Comparison of ENCODE assay signal across 14 mouse cellular contexts in the genomic region with DNA sequence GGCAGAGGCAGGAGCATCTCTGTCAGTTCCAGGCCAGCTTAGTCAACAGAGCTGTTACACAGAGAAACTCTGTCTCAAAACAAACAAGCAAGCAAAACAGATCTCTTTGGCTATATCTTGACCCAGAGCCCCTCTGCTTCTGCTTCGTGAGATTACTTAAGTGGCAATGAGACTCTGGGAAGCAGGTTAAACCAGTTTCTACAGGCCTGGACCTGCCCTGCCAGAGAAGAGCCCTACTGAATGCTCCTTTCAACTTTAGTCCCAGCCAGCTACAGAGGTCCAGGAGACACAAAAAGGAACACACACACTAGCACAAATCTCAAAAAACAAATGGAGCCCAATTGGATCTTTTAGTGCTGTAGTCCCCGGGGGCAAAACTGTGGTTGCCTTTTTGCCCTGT. TPM values are rescaled to one million over a fixed set of nuclear protein-coding genes. Genes with fewer than 3 reads are reported as not detected.
DNase-seq lines count a peak whose midpoint lies in the region; ATAC-seq lines count a peak whose summit lies in the region.
"Had no signal": no experiment of that assay in that cellular context is flagged by ENCODE, and none has a peak within 500 bp of the region (broad histone marks: within the 10 kb centered on the region; RNA-seq: fewer than 3 reads in every experiment).

No protein-coding gene starts in this region.

- ATAC-seq in kidney, embryonic 15.5 days (replicated peaks; ENCODE audit: low FRiP score): 0 out of 2 replicates have a peak, but pooled peaks have one; percentile 49
- no peak for ATAC-seq in embryonic facial prominence, embryonic 13.5 days (ENCODE audit: insufficient number of reproducible peaks, insufficient read depth, low FRiP score, low TSS enrichment, low read depth)
- ATAC-seq in limb, embryonic 15.5 days (ENCODE audit: insufficient number of reproducible peaks, low FRiP score, low TSS enrichment, low read depth): no peak
- ATAC-seq in stomach, embryonic 14.5 days (ENCODE audit: insufficient number of reproducible peaks, insufficient read depth, low FRiP score, low read depth): 0 out of 2 replicates have a peak, but pooled peaks have one; percentile 42
- ATAC-seq: hindbrain, postnatal 0 days had no signal

- H3K9me3 ChIP-seq in kidney, embryonic 15.5 days (replicated peaks): no peaks in the 10 kb centered on the region
- H3K9me3 ChIP-seq in embryonic facial prominence, embryonic 13.5 days: no peaks in the 10 kb centered on the region
- no peaks in the 10 kb centered on the region for H3K9me3 ChIP-seq in limb, embryonic 15.5 days
- H3K9me3 ChIP-seq in stomach, embryonic 14.5 days (ENCODE audit: control insufficient read depth, low read depth, low read length): no peaks in the 10 kb centered on the region
- H3K9me3 ChIP-seq: liver, embryonic 13.5 days had no signal

- WGBS in kidney, embryonic 15.5 days: 75% methylated on average over 2 of the region's 2 CpGs
- 67% methylated on average over 2 of the region's 2 CpGs for WGBS in embryonic facial prominence, embryonic 13.5 days
- WGBS in limb, embryonic 15.5 days: 77% methylated on average over 2 of the region's 2 CpGs
- WGBS in stomach, embryonic 14.5 days: 54% methylated on average over 2 of the region's 2 CpGs

- peaks cover 9% of the 10 kb centered on the region; the same call in 1 of the 2 replicates for H3K4me1 ChIP-seq in kidney, embryonic 15.5 days
- no peaks in the 10 kb centered on the region; the same call in 1 of the 2 replicates for H3K4me1 ChIP-seq in embryonic facial prominence, embryonic 13.5 days
- peaks cover 3% of the 10 kb centered on the region; the same call in 1 of the 2 replicates for H3K4me1 ChIP-seq in limb, embryonic 15.5 days
- no peaks in the 10 kb centered on the region for H3K4me1 ChIP-seq in stomach, embryonic 14.5 days (ENCODE audit: control insufficient read depth, insufficient read depth, low read length)
- H3K4me1 ChIP-seq: liver, embryonic 13.5 days had no signal

- H3K27ac ChIP-seq in kidney, embryonic 15.5 days: peak overlapping the region; percentile 35; the same call in 1 of the 2 replicates
- H3K27ac ChIP-seq in embryonic facial prominence, embryonic 13.5 days: peak overlapping the region; percentile 22; the same call in 1 of the 2 replicates
- H3K27ac ChIP-seq in limb, embryonic 15.5 days: 0 out of 2 replicates have a peak overlapping the region, but pooled peaks have one; percentile 47
- H3K27ac ChIP-seq in stomach, embryonic 14.5 days (ENCODE audit: low read length): peak overlapping the region; percentile 55; the same call in 1 of the 2 replicates
- H3K27ac ChIP-seq: heart, adult 2 months; hindbrain, postnatal 0 days; liver, embryonic 13.5 days had no signal

- no peaks in the 10 kb centered on the region for H3K36me3 ChIP-seq in kidney, embryonic 15.5 days
- H3K36me3 ChIP-seq in embryonic facial prominence, embryonic 13.5 days: no peaks in the 10 kb centered on the region
- H3K36me3 ChIP-seq in limb, embryonic 15.5 days: no peaks in the 10 kb centered on the region
- no peaks in the 10 kb centered on the region for H3K36me3 ChIP-seq in stomach, embryonic 14.5 days (ENCODE audit: control insufficient read depth, insufficient read depth, low read length)
- H3K36me3 ChIP-seq: liver, embryonic 13.5 days had no signal

- H3K4me3 ChIP-seq in kidney, embryonic 15.5 days (replicated peaks): no peak overlapping the region
- H3K4me3 ChIP-seq in embryonic facial prominence, embryonic 13.5 days: no peak overlapping the region
- no peak overlapping the region for H3K4me3 ChIP-seq in limb, embryonic 15.5 days
- no peak overlapping the region for H3K4me3 ChIP-seq in stomach, embryonic 14.5 days (ENCODE audit: low read depth, low read length)
- H3K4me3 ChIP-seq: heart, adult 2 months; liver, embryonic 13.5 days had no signal

- H3K9ac ChIP-seq in kidney, embryonic 15.5 days: no peak overlapping the region
- H3K9ac ChIP-seq in embryonic facial prominence, embryonic 13.5 days: no peak overlapping the region
- H3K9ac ChIP-seq in limb, embryonic 15.5 days: no peak overlapping the region
- no peak overlapping the region for H3K9ac ChIP-seq in stomach, embryonic 14.5 days (replicated peaks; ENCODE audit: low read depth, low read length)
- H3K9ac ChIP-seq: liver, embryonic 13.5 days had no signal

- H3K27me3 ChIP-seq in kidney, embryonic 15.5 days: no peaks in the 10 kb centered on the region
- H3K27me3 ChIP-seq in embryonic facial prominence, embryonic 13.5 days: no peaks in the 10 kb centered on the region
- H3K27me3 ChIP-seq in limb, embryonic 15.5 days: no peaks in the 10 kb centered on the region
- no peaks in the 10 kb centered on the region for H3K27me3 ChIP-seq in stomach, embryonic 14.5 days (ENCODE audit: control insufficient read depth, insufficient read depth, low read length)
- H3K27me3 ChIP-seq: liver, embryonic 13.5 days had no signal

- no peak overlapping the region for H3K4me2 ChIP-seq in kidney, embryonic 15.5 days
- H3K4me2 ChIP-seq in embryonic facial prominence, embryonic 13.5 days: no peak overlapping the region
- no peak overlapping the region for H3K4me2 ChIP-seq in limb, embryonic 15.5 days
- no peak overlapping the region for H3K4me2 ChIP-seq in stomach, embryonic 14.5 days (replicated peaks; ENCODE audit: low read depth, low read length)
- H3K4me2 ChIP-seq: liver, embryonic 13.5 days had no signal

- DNase-seq in kidney, postnatal 25 days: no peak
- DNase-seq in heart, adult 18-20 months: no peak
- no peak for DNase-seq in ovary, postnatal 10 days (ENCODE audit: low spot score)
- DNase-seq in left cerebral cortex, adult 9 months (ENCODE audit: low spot score in 2 of 2): no peak
- DNase-seq: cerebellum, adult 8-10 months; heart, adult 2 months; heart, postnatal 14 days; kidney, postnatal 10 days; liver, embryonic 13.5 days had no signal

RNA-seq across cellular contexts. Expression of gene Ubap2, which starts 9.1 kb away (rescaled TPM):
- 66.8 and 68.5 TPM in 2 replicates for polyA plus RNA-seq in kidney, embryonic 15.5 days (2015; fragmentation: Nextera tagmentation; extraction: Ambion mirVana)
- 65.9 and 70.0 TPM in 2 replicates for polyA plus RNA-seq in embryonic facial prominence, embryonic 13.5 days (2015; fragmentation: Nextera tagmentation; extraction: Ambion mirVana)
- polyA plus RNA-seq in limb, embryonic 15.5 days (2015; fragmentation: Nextera tagmentation; extraction: Ambion mirVana): 56.9 and 68.8 TPM in 2 replicates
- polyA plus RNA-seq in stomach, embryonic 14.5 days (2014; fragmentation: Nextera tagmentation; extraction: Ambion mirVana): 59.9 and 61.3 TPM in 2 replicates
- 10 to 100 TPM; 44.2 to 54.9 TPM for total RNA-seq in heart, adult 18-20 months (2021)

RNA-seq across cellular contexts. Expression of gene Dcaf12, which starts 30.6 kb away (rescaled TPM):
- 65.7 and 67.9 TPM in 2 replicates for polyA plus RNA-seq in kidney, embryonic 15.5 days (2015; fragmentation: Nextera tagmentation; extraction: Ambion mirVana)
- polyA plus RNA-seq in embryonic facial prominence, embryonic 13.5 days (2015; fragmentation: Nextera tagmentation; extraction: Ambion mirVana): 53.9 and 58.5 TPM in 2 replicates
- polyA plus RNA-seq in limb, embryonic 15.5 days (2015; fragmentation: Nextera tagmentation; extraction: Ambion mirVana): 58.6 and 60.6 TPM in 2 replicates
- 40.0 and 41.6 TPM in 2 replicates for polyA plus RNA-seq in stomach, embryonic 14.5 days (2014; fragmentation: Nextera tagmentation; extraction: Ambion mirVana)
- total RNA-seq in heart, adult 18-20 months (2021): 10 to 100 TPM; 32.4 to 32.9 TPM

Comparison
In these comparisons a context has a peak if more than half of its experiments do, and no peak if none do; other contexts are left out.
1. ATAC-seq: peak in kidney, embryonic 15.5 days (single experiment) and stomach, embryonic 14.5 days (single experiment); none in embryonic facial prominence, embryonic 13.5 days (single experiment) and limb, embryonic 15.5 days (single experiment).
2. Peak in every context shown above with its lines, with median percentiles within 50 percentile points of each other: H3K27ac ChIP-seq.